Mouse (Mus musculus) heart, embryonic 16.5 days (tissue): ENCODE data around the gene Otop3. TPM values are rescaled to one million over a fixed set of nuclear protein-coding genes. Genes with fewer than 3 reads are reported as not detected.

ENCODE experiments used
- ATAC-seq: fragments of 200-750 bp; cut with Nextera tagmentation; replicated peaks from 2 replicates; pipeline ENCODE4 v1.8.0; 2017; ENCODE audit warnings: moderate number of reproducible peaks; ENCODE audit not compliant: insufficient read depth, low FRiP score; ENCODE audit errors: extremely low read depth
- H3K27ac ChIP-seq: fragments of 300-500 bp; sonication (generic); 2 replicates; pipeline ENCODE4 v1.5.1; 2014; ENCODE audit warnings: mild to moderate bottlenecking, low read length, control low read depth, moderate library complexity
- H3K27me3 ChIP-seq: fragments of 300-500 bp; sonication (generic); 2 replicates; pipeline ENCODE4 v1.6.1; 2014; ENCODE audit warnings: low read length, mixed read lengths; ENCODE audit not compliant: control insufficient read depth, insufficient read depth
- H3K36me3 ChIP-seq: fragments of 300-500 bp; sonication (generic); 2 replicates; pipeline ENCODE4 v1.6.1; 2014; ENCODE audit not compliant: control insufficient read depth, insufficient read depth
- H3K4me1 ChIP-seq: fragments of 300-500 bp; sonication (generic); 2 replicates; pipeline ENCODE4 v1.6.1; 2014; ENCODE audit warnings: low read length, mixed read lengths; ENCODE audit not compliant: control insufficient read depth, insufficient read depth
- H3K4me2 ChIP-seq: fragments of 300-500 bp; sonication (generic); 2 replicates; pipeline ENCODE4 v1.6.1; 2014; ENCODE audit warnings: low read depth, mild to moderate bottlenecking, control low read depth, low read length
- H3K4me3 ChIP-seq: fragments of 300-500 bp; sonication (generic); 2 replicates; pipeline ENCODE4 v1.5.1; 2014; ENCODE audit warnings: mild to moderate bottlenecking, control low read depth, low read length
- H3K9ac ChIP-seq: fragments of 300-500 bp; sonication (generic); 2 replicates; pipeline ENCODE4 v1.6.1; 2014; ENCODE audit warnings: low read length, control low read depth
- H3K9me3 ChIP-seq: fragments of 300-500 bp; sonication (generic); replicated peaks from 2 replicates; pipeline ENCODE4 v1.6.1; 2016; ENCODE audit warnings: low read length; ENCODE audit not compliant: control insufficient read depth
- WGBS: fragments of 180-500 bp; shearing (Covaris S2); extraction: QIAGEN DNeasy Blood & Tissue Kit; methylation state at CpG from one replicate; pipeline ENCODE4 v1.1.7; 2014; 5-methylcytosine and 5-hydroxymethylcytosine counted together
- polyA plus RNA-seq: library from polyadenylated mRNA; unstranded; fragments of >200 nt; fragmentation: Nextera tagmentation; extraction: Ambion mirVana; gene quantifications from 2 replicates; pipeline ENCODE4 v1.2.1, GENCODE M21; 2015

Otop3 gene
- polyA plus RNA-seq, 1 experiment from 2014 or later, result not detected

GRCm38 (mm10) chr11:115306863-115307262 lies 27.7 kb upstream of the Otop3 start, which contains the start of gene Otop2:
Otop2 (plus strand) TSS chr11:115307163.
- H3K4me1 ChIP-seq, result peaks cover 7% of the 10 kb centered on the region
- H3K9me3 ChIP-seq, result no peaks in the 10 kb centered on the region
- H3K4me3 ChIP-seq, result no peak within 1 kb of the TSS
- H3K9ac ChIP-seq, result no peak within 1 kb of the TSS
- WGBS, result 48% methylated on average over 8 of the region's 8 CpGs
- no peaks in the 10 kb centered on the region for H3K36me3 ChIP-seq
- no peak for ATAC-seq
- H3K4me2 ChIP-seq, result no peak within 1 kb of the TSS
- H3K27ac ChIP-seq, result no peak within 1 kb of the TSS
- H3K27me3 ChIP-seq, result no peaks in the 10 kb centered on the region

- 82% methylated on average over 1 of the region's 1 CpGs for WGBS
Observed at GRCm38 (mm10) chr11:115308781-115309180, 25.8 kb upstream of the Otop3 start.

DNA sequence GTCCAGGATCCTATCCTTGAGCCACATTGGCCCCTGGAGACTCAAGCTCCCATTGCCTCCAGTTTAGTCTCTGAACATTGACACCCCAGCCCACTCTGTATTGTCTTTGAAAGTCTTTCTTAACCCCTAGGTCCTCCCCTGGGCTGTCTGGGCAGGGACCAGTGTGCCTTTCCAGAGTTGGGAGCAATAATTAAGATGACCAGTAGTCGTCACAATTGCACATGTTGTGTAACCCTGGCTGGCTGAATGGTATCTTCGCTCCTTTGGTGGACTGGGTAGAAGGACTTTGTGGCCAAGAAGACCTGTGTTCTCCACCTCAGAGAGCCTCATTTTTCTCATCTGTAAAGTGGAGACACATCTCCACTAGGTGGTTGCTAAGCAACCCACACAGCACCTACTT lies 20.3 kb upstream of the Otop3 start:
- WGBS, result 40% methylated on average over 2 of the region's 2 CpGs
- no peak overlapping the region for H3K9ac ChIP-seq
- no peak overlapping the region for H3K4me2 ChIP-seq
- peaks cover 60% of the 10 kb centered on the region for H3K27me3 ChIP-seq
- no peak overlapping the region for H3K27ac ChIP-seq
- no peaks in the 10 kb centered on the region for H3K9me3 ChIP-seq
- H3K4me1 ChIP-seq, result no peaks in the 10 kb centered on the region; the same call in 1 of the 2 replicates
- H3K4me3 ChIP-seq, result no peak overlapping the region
- H3K36me3 ChIP-seq, result no peaks in the 10 kb centered on the region
- ATAC-seq, result no peak

More at GRCm38 (mm10) chr11:115308781-115309180, 25.8 kb upstream of the Otop3 start:
- Histone ChIP-seq H3K27me3 (peaks cover 6% of the 10 kb centered on the region; the same call in 1 of the 2 replicates), H3K9ac (no peak overlapping the region), H3K4me1 (peaks cover 7% of the 10 kb centered on the region), H3K27ac (no peak overlapping the region), H3K4me2 (no peak overlapping the region), H3K4me3 (no peak overlapping the region), H3K36me3 (no peaks in the 10 kb centered on the region), H3K9me3 (no peaks in the 10 kb centered on the region)
- no peak for ATAC-seq

DNA sequence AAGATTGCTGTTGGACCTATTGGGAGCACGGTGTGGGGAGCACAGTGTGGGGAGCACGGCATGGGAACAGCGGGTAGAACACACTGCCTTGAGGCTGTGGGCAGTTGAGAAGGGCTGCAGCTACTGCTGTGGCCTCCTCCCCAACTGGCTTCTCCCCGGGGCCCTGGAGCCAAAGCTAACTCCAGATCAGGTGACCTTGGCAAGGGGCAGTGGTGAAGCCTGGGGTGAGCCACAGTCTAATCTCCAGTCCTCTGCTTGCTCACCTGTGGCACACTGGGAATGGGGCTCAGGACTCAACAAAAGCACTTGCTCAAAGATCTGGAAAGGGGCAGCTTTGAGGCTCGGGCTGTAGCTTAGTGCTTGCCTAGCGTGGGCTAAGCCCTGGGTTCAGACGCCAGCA lies 17.3 kb upstream of the Otop3 start:
- H3K4me3 ChIP-seq, result no peak overlapping the region
- no peak for ATAC-seq
- no peaks in the 10 kb centered on the region for H3K36me3 ChIP-seq

GRCm38 (mm10) chr11:115318245-115319027 lies 16.1 kb upstream of the Otop3 start:
- Histone ChIP-seq H3K9me3 (no peaks in the 10 kb centered on the region), H3K4me1 (peaks cover 3% of the 10 kb centered on the region; the same call in 1 of the 2 replicates), H3K9ac (no peak overlapping the region), H3K27me3 (peaks cover 96% of the 10 kb centered on the region), H3K27ac (no peak overlapping the region), H3K4me3 (no peak overlapping the region), H3K4me2 (no peak overlapping the region), H3K36me3 (no peaks in the 10 kb centered on the region)
- ATAC-seq, result no peak
- 7% methylated on average over 63 of the region's 63 CpGs for WGBS

More for the DNA sequence above, 17.3 kb upstream of the Otop3 start:
- Histone ChIP-seq H3K9ac (no peak overlapping the region), H3K27me3 (peaks cover 89% of the 10 kb centered on the region), H3K4me1 (peaks cover 3% of the 10 kb centered on the region; the same call in 1 of the 2 replicates), H3K4me2 (no peak overlapping the region), H3K9me3 (no peaks in the 10 kb centered on the region), H3K27ac (no peak overlapping the region)
- 65% methylated on average over 7 of the region's 7 CpGs for WGBS

DNA sequence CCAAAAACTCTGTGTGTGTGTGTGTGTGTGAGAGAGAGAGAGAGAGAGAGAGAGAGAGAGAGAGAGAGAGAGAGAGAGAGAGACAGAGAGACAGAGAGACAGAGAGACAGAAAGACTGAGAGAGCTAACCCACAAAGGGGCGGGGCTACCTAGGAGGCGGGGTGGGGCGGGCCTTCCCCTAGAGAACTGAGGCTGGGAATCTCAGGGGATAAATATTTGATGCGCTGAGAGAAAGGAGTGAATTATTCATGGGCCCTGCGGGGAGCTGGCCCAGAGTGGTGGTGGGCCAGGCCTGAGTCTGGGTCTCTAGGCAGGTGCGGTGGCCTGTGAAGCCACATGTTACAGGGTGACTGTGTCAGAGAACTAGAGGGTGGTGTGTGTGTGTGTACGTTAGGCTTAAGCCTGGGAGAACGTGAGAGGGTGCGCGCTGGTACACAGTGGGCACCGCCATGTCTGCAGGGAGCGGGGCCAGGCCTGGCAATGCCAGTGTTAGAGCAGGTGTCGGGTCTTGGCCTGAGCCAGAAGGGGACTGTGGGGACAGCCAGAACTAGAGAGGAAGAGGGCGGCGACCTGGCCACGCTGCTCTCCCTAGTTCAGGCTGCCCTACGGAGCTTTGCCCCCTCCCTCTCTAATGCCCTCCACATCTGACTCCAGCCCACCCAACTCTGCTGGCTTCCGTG lies 14.7 kb upstream of the Otop3 start:
- peaks cover 100% of the 10 kb centered on the region for H3K27me3 ChIP-seq
- no peak overlapping the region for H3K27ac ChIP-seq
- peaks cover 3% of the 10 kb centered on the region; the same call in 1 of the 2 replicates for H3K4me1 ChIP-seq
- no peak overlapping the region for H3K9ac ChIP-seq
- no peaks in the 10 kb centered on the region for H3K9me3 ChIP-seq
- WGBS, result 6% methylated on average over 17 of the region's 18 CpGs
- no peak overlapping the region for H3K4me3 ChIP-seq
- ATAC-seq, result no peak
- no peak overlapping the region for H3K4me2 ChIP-seq
- H3K36me3 ChIP-seq, result no peaks in the 10 kb centered on the region

DNA sequence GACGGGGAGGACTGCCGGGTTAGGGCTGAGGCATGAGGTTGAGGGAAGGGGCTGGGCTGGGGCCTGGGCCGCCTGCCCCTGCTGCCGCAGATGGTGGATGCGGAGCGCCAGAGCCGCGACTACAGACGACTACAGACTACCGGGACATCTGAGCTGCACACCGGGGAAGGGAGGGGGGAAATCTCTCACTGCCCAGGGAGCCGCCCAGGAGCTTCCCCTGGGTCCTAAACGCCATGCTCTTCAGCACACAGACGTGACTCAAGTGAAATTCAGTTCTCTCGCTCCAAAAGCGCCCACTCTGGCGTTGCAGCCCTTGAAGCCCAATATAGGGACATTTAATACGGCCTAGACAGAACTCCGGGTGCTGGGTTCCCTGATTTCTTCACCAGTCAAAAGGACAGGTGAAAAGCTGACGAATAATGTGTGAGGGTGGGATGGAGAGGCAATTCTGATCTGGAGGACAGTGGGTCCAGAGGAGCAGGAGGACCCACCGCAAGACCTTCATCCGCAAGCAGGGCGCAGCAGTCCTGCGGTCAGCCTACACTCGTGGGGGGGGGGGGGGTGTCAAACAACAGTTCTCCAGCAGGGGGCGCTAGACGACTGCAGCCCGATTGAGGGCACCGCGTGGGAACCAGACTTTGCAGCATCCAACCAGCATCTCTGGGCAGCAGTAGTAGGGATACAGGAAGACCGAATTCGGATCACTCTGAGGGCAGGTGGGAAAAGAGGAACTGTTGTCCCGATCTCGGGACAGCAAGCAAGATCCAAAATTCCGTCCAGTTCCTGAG lies 12.4 kb upstream of the Otop3 start, which contains the start of gene Ush1g:
Gene Ush1g, minus strand, starts transcription at position 136 of the 788 bp plus-strand sequence.
- peak; percentile 54; the same call in 1 of the 2 replicates for ATAC-seq
- Histone ChIP-seq H3K4me2 (no peak within 1 kb of the TSS), H3K36me3 (no peaks in the 10 kb centered on the region), H3K4me1 (peaks cover 3% of the 10 kb centered on the region; the same call in 1 of the 2 replicates), H3K27me3 (peaks cover 87% of the 10 kb centered on the region), H3K9me3 (no peaks in the 10 kb centered on the region), H3K9ac (no peak within 1 kb of the TSS), H3K27ac (no peak within 1 kb of the TSS), H3K4me3 (no peak within 1 kb of the TSS)
- 4% methylated on average over 34 of the region's 35 CpGs for WGBS

DNA sequence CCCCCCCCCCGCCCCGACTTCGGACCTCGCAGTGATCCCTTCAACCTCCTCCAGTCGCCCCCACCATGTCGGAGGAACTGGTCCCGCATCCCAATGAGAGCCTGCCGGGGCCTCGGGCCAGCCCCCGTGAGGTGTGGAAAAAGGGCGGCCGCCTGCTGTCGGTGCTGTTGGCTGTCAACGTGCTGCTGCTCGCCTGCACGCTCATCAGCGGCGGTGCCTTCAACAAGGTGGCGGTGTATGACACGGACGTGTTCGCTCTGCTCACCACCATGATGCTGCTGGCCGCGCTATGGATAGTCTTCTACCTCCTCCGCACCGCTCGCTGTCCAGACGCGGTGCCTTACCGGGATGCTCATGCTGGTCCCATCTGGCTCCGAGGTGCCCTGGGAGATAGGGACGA lies 11.2 kb upstream of the Otop3 start:
- no peak overlapping the region for H3K27ac ChIP-seq
- H3K4me1 ChIP-seq, result peaks cover 3% of the 10 kb centered on the region; the same call in 1 of the 2 replicates
- H3K36me3 ChIP-seq, result no peaks in the 10 kb centered on the region
- ATAC-seq, result no peak
- no peak overlapping the region for H3K4me2 ChIP-seq
- H3K27me3 ChIP-seq, result peaks cover 78% of the 10 kb centered on the region
- WGBS, result 12% methylated on average over 32 of the region's 32 CpGs
- H3K9me3 ChIP-seq, result no peaks in the 10 kb centered on the region
- H3K9ac ChIP-seq, result no peak overlapping the region
- H3K4me3 ChIP-seq, result no peak overlapping the region
